Mouse (Mus musculus) kidney, embryonic 14.5 days (tissue): ENCODE data around the gene Trpv2. TPM values are rescaled to one million over a fixed set of nuclear protein-coding genes. Genes with fewer than 3 reads are reported as not detected.
A peak's percentile ranks its signal among the peaks of the same experiment; 100 is the strongest.
"Not testable (repeated sequence)": the region's sequence is repeated elsewhere in the genome, so short reads cannot be mapped to it uniquely, and the experiment has no call there.

Experiments
- ATAC-seq: fragments of 200-750 bp; cut with Nextera tagmentation; 2 replicates; pipeline ENCODE4 v1.8.0; 2017; ENCODE audit warnings: moderate number of reproducible peaks, mild to moderate bottlenecking, moderate TSS enrichment, moderate library complexity; ENCODE audit not compliant: low FRiP score, low TSS enrichment
- H3K27ac ChIP-seq: fragments of 300-500 bp; sonication (generic); 2 replicates; pipeline ENCODE4 v1.5.1; 2014; ENCODE audit warnings: low read depth, mild to moderate bottlenecking, low read length, moderate library complexity, mixed read lengths
- H3K27me3 ChIP-seq: fragments of 300-500 bp; sonication (generic); 2 replicates; pipeline ENCODE4 v1.6.1; 2014; ENCODE audit warnings: mild to moderate bottlenecking, low read length; ENCODE audit not compliant: control insufficient read depth, insufficient read depth
- H3K36me3 ChIP-seq: fragments of 300-500 bp; sonication (generic); 2 replicates; pipeline ENCODE4 v1.6.1; 2014; ENCODE audit warnings: low read length, mixed read lengths; ENCODE audit not compliant: control insufficient read depth, insufficient read depth
- H3K4me1 ChIP-seq: fragments of 300-500 bp; sonication (generic); 2 replicates; pipeline ENCODE4 v1.6.1; 2014; ENCODE audit warnings: low read length, mixed read lengths; ENCODE audit not compliant: control insufficient read depth, insufficient read depth
- H3K4me2 ChIP-seq: fragments of 300-500 bp; sonication (generic); replicated peaks from 2 replicates; pipeline ENCODE4 v1.6.1; 2014; ENCODE audit warnings: low read depth, mild to moderate bottlenecking, low read length
- H3K4me3 ChIP-seq: fragments of 300-500 bp; sonication (generic); 2 replicates; pipeline ENCODE4 v1.5.1; 2014; ENCODE audit warnings: mild to moderate bottlenecking, low read length
- H3K9ac ChIP-seq: fragments of 300-500 bp; sonication (generic); 2 replicates; pipeline ENCODE4 v1.6.1; 2014; ENCODE audit warnings: low read depth, mild to moderate bottlenecking, low read length, moderate library complexity
- H3K9me3 ChIP-seq: fragments of 300-500 bp; sonication (generic); 2 replicates; pipeline ENCODE4 v1.6.1; 2016; ENCODE audit warnings: low read length; ENCODE audit not compliant: control insufficient read depth
- WGBS: fragments of 180-500 bp; shearing (Covaris S2); extraction: QIAGEN DNeasy Blood & Tissue Kit; methylation state at CpG from one replicate; pipeline ENCODE4 v1.1.7; 2014; 5-methylcytosine and 5-hydroxymethylcytosine counted together
- polyA plus RNA-seq: library from polyadenylated mRNA; unstranded; fragments of >200 nt; fragmentation: Nextera tagmentation; extraction: Ambion mirVana; gene quantifications from 2 replicates; pipeline ENCODE4 v1.2.1, GENCODE M21; 2014

Trpv2 gene
- polyA plus RNA-seq, 1 experiment from 2014 or later = 1.4 TPM

- Histone ChIP-seq H3K4me2 (peak overlapping the region; percentile 92), H3K27me3 (no peaks in the 10 kb centered on the region), H3K4me1 (peaks cover 53% of the 10 kb centered on the region), H3K9me3 (no peaks in the 10 kb centered on the region), H3K9ac (peak overlapping the region; percentile 28; the same call in 1 of the 2 replicates), H3K27ac (peak overlapping the region; percentile 81; the same call in 1 of the 2 replicates), H3K36me3 (peaks cover 11% of the 10 kb centered on the region; the same call in 1 of the 2 replicates), H3K4me3 (peak overlapping the region; percentile 75)
- 20% methylated on average over 4 of the region's 4 CpGs for WGBS
- no peak for ATAC-seq
These were observed 72.2 kb downstream of the Trpv2 start for GRCm38 (mm10) chr11:62646495-62646843.

- Histone ChIP-seq H3K9me3 (no peaks in the 10 kb centered on the region), H3K36me3 (peaks cover 11% of the 10 kb centered on the region; the same call in 1 of the 2 replicates), H3K27ac (peak overlapping the region; percentile 81; the same call in 1 of the 2 replicates), H3K4me3 (peak overlapping the region; percentile 75), H3K4me1 (peaks cover 48% of the 10 kb centered on the region), H3K9ac (peak overlapping the region; percentile 72; the same call in 1 of the 2 replicates), H3K4me2 (peak overlapping the region; percentile 92), H3K27me3 (no peaks in the 10 kb centered on the region)
- no peak for ATAC-seq
- WGBS = 48% methylated on average over 7 of the region's 7 CpGs
These were observed 72.8 kb downstream of the Trpv2 start for GRCm38 (mm10) chr11:62646958-62647515.

GRCm38 (mm10) chr11:62647661-62648590, 73.6 kb downstream of the Trpv2 start, which contains the start of gene Lrrc75a:
Lrrc75a (minus strand) TSS chr11:62648523.
- peak within 1 kb of the TSS; percentile 92 for H3K4me2 ChIP-seq
- no peaks in the 10 kb centered on the region for H3K9me3 ChIP-seq
- H3K4me3 ChIP-seq = peak within 1 kb of the TSS; percentile 75
- peaks cover 11% of the 10 kb centered on the region; the same call in 1 of the 2 replicates for H3K36me3 ChIP-seq
- peaks cover 40% of the 10 kb centered on the region for H3K4me1 ChIP-seq
- ATAC-seq = peak; percentile 51
- under 1% methylated on average over 60 of the region's 86 CpGs for WGBS
- H3K9ac ChIP-seq = peak within 1 kb of the TSS; percentile 72
- no peaks in the 10 kb centered on the region for H3K27me3 ChIP-seq
- peak within 1 kb of the TSS; percentile 87 for H3K27ac ChIP-seq

- H3K9ac ChIP-seq = peak within 1 kb of the TSS; percentile 72
- under 1% methylated on average over 40 of the region's 53 CpGs for WGBS
These were observed 74.5 kb downstream of the Trpv2 start, which contains the start of gene Mmgt2 for GRCm38 (mm10) chr11:62648591-62649391. Mmgt2 (plus strand) TSS chr11:62648664.

GRCm38 (mm10) chr11:62649803-62650202, 75.5 kb downstream of the Trpv2 start:
- H3K9ac ChIP-seq, H3K27me3 ChIP-seq, H3K27ac ChIP-seq, ATAC-seq, H3K9me3 ChIP-seq: not testable (repeated sequence)
- Histone ChIP-seq H3K36me3 (peaks cover 13% of the 10 kb centered on the region; the same call in 1 of the 2 replicates), H3K4me1 (peaks cover 31% of the 10 kb centered on the region), H3K4me2 (peak overlapping the region; percentile 92; the same call in 1 of the 2 replicates), H3K4me3 (peak overlapping the region; percentile 75; the same call in 1 of the 2 replicates)
- WGBS = 80% methylated on average over 4 of the region's 4 CpGs

More at GRCm38 (mm10) chr11:62648591-62649391, 74.5 kb downstream of the Trpv2 start, which contains the start of gene Mmgt2:
- peaks cover 8% of the 10 kb centered on the region; the same call in 1 of the 2 replicates for H3K36me3 ChIP-seq
- H3K27ac ChIP-seq = peak within 1 kb of the TSS; percentile 87
- no peaks in the 10 kb centered on the region for H3K9me3 ChIP-seq
- peak within 1 kb of the TSS; percentile 75 for H3K4me3 ChIP-seq
- H3K4me1 ChIP-seq = peaks cover 34% of the 10 kb centered on the region
- no peaks in the 10 kb centered on the region for H3K27me3 ChIP-seq
- peak within 1 kb of the TSS; percentile 92 for H3K4me2 ChIP-seq
- peak; percentile 93 for ATAC-seq

Other genes with a start within 250 kb of the Trpv2 start
- 12.3 and 15.1 TPM in 2 replicates for gene Pigl, start 116.0 kb upstream of the Trpv2 start, polyA plus RNA-seq
- 160 and 203 TPM in 2 replicates for gene Ncor1, start 115.9 kb upstream of the Trpv2 start, polyA plus RNA-seq
- 29.8 and 33.1 TPM in 2 replicates for gene Cenpv, start 35.2 kb upstream of the Trpv2 start, polyA plus RNA-seq
- gene Ubb, start 23.3 kb upstream of the Trpv2 start, polyA plus RNA-seq = 3,178 and 3,504 TPM in 2 replicates
- 16.4 and 18.7 TPM in 2 replicates for gene Lrrc75a, start 74.0 kb downstream of the Trpv2 start, polyA plus RNA-seq
- 63.4 and 63.8 TPM in 2 replicates for gene Mmgt2, start 74.2 kb downstream of the Trpv2 start, polyA plus RNA-seq
- 5.9 and 10.1 TPM in 2 replicates for gene Zfp287, start 157.4 kb downstream of the Trpv2 start, polyA plus RNA-seq
- not detected in 2 replicates for gene Gm10428, start 178.6 kb downstream of the Trpv2 start, polyA plus RNA-seq
- gene Zfp286, start 215.0 kb downstream of the Trpv2 start, polyA plus RNA-seq = 19.6 and 19.7 TPM in 2 replicates
- 10.5 and 18.6 TPM in 2 replicates for gene Trim16, start 245.7 kb downstream of the Trpv2 start, polyA plus RNA-seq